Mouse (Mus musculus): ENCODE measurements around the gene Smg7.
"Not testable (repeated sequence)": the region's sequence is repeated elsewhere in the genome, so short reads cannot be mapped to it uniquely, and the experiment has no call there.

Gene Smg7

GRCm38 (mm10) chr1:152901765-152902664 is at the start of gene Smg7:
Gene Smg7 (minus strand): TSS chr1:152902646.
- peak; percentile 44 to 94 for DNase-seq (ENCODE audit: inconsistent age in 2 of 2, low spot score in 1 of 2)

- no peak for DNase-seq (ENCODE audit: inconsistent age in 2 of 2, low spot score in 1 of 2)
Measured at GRCm38 (mm10) chr1:152942977-152943376, 40.5 kb upstream of the Smg7 start.

- DNase-seq (ENCODE audit: inconsistent age in 2 of 2, low spot score in 1 of 2), result no peak
Measured at GRCm38 (mm10) chr1:152936365-152936764, 33.9 kb upstream of the Smg7 start.

- no peak for DNase-seq (ENCODE audit: inconsistent age in 2 of 2, low spot score in 1 of 2)
Measured at GRCm38 (mm10) chr1:152935476-152935875, 33.0 kb upstream of the Smg7 start.

- no peak for DNase-seq (ENCODE audit: inconsistent age in 2 of 2, low spot score in 1 of 2)
Measured at GRCm38 (mm10) chr1:152933962-152934361, 31.5 kb upstream of the Smg7 start.

- DNase-seq (ENCODE audit: inconsistent age in 2 of 2, low spot score in 1 of 2), result no peak
Measured at GRCm38 (mm10) chr1:152921786-152922185, 19.3 kb upstream of the Smg7 start.

GRCm38 (mm10) chr1:152917626-152918025 is 15.2 kb upstream of the Smg7 start:
- DNase-seq (ENCODE audit: inconsistent age in 2 of 2, low spot score in 1 of 2), result no peak

GRCm38 (mm10) chr1:152916936-152917335 is 14.5 kb upstream of the Smg7 start:
- DNase-seq (ENCODE audit: inconsistent age in 2 of 2, low spot score in 1 of 2), result no peak

GRCm38 (mm10) chr1:152915766-152916165 is 13.3 kb upstream of the Smg7 start:
- no peak for DNase-seq (ENCODE audit: inconsistent age in 2 of 2, low spot score in 1 of 2)

- no peak for DNase-seq (ENCODE audit: inconsistent age in 2 of 2, low spot score in 1 of 2)
Measured at GRCm38 (mm10) chr1:152913483-152914460, 11.3 kb upstream of the Smg7 start.

GRCm38 (mm10) chr1:152904469-152904868 is 2.0 kb upstream of the Smg7 start:
- peak; percentile 86 to 93 for DNase-seq (ENCODE audit: inconsistent age in 2 of 2, low spot score in 1 of 2)

GRCm38 (mm10) chr1:152903591-152904135 is 1.2 kb upstream of the Smg7 start:
- DNase-seq (ENCODE audit: inconsistent age in 2 of 2, low spot score in 1 of 2), result no peak

- DNase-seq (ENCODE audit: inconsistent age in 2 of 2, low spot score in 1 of 2), result peak; percentile 97 to 99
Measured at GRCm38 (mm10) chr1:152902665-152903516, 445 bp upstream of the Smg7 start.

GRCm38 (mm10) chr1:152901419-152901764 is 1.1 kb downstream of the Smg7 start:
- no peak for DNase-seq (ENCODE audit: inconsistent age in 2 of 2, low spot score in 1 of 2)

- not testable (repeated sequence) for DNase-seq (ENCODE audit: inconsistent age in 2 of 2, low spot score in 1 of 2)
Measured at GRCm38 (mm10) chr1:152888086-152888485, 14.4 kb downstream of the Smg7 start.

GRCm38 (mm10) chr1:152871031-152871430 is 31.4 kb downstream of the Smg7 start:
- DNase-seq (ENCODE audit: inconsistent age in 2 of 2, low spot score in 1 of 2), result peak in 1 of 2 experiments; percentile 43

- peak in 1 of 2 experiments; percentile 17 for DNase-seq (ENCODE audit: inconsistent age in 2 of 2, low spot score in 1 of 2)
Measured at GRCm38 (mm10) chr1:152869901-152870300, 32.5 kb downstream of the Smg7 start.

- no peak for DNase-seq (ENCODE audit: inconsistent age in 2 of 2, low spot score in 1 of 2)
Measured at GRCm38 (mm10) chr1:152846856-152847255, 55.6 kb downstream of the Smg7 start.

GRCm38 (mm10) chr1:152845211-152845730 is 57.2 kb downstream of the Smg7 start:
- no peak for DNase-seq (ENCODE audit: inconsistent age in 2 of 2, low spot score in 1 of 2)

- DNase-seq (ENCODE audit: inconsistent age in 2 of 2, low spot score in 1 of 2), result no peak
Measured at GRCm38 (mm10) chr1:152844634-152845033, 57.8 kb downstream of the Smg7 start.
